Mouse (Mus musculus): ENCODE results near the gene Ttyh3.

- TF ChIP-seq CTCF (conservative IDR thresholded peaks at IDR 0.05; ENCODE audit: low read length): no peak
- no peak for TF ChIP-seq POU5F1 (IDR thresholded peaks at IDR 0.05; ENCODE audit: borderline replicate concordance, low read length)
- no peak for TF ChIP-seq NANOG (IDR thresholded peaks at IDR 0.05; ENCODE audit: borderline replicate concordance, low read length)
Observed at GRCm38 (mm10) chr5:140596426-140596825, 52.4 kb downstream of the Ttyh3 start.
